Mouse (Mus musculus): ENCODE measurements around the gene Fgfr2. TPM values are rescaled to one million over a fixed set of nuclear protein-coding genes. Genes with fewer than 3 reads are reported as not detected.

The Fgfr2 gene
- polyA plus RNA-seq, 1 experiment, result 114 TPM

GRCm38 (mm10) chr7:132210616-132211015, 912.5 kb downstream of the Fgfr2 start:
- Histone ChIP-seq H3K4me3 (replicated peaks; ENCODE audit: extremely low read depth, low read depth, low read length) (no peak overlapping the region), H3K4me1 (ENCODE audit: control insufficient read depth, insufficient read depth, low read length) (no peaks in the 10 kb centered on the region)
- TF ChIP-seq CTCF (IDR thresholded peaks at IDR 0.05; ENCODE audit: insufficient read depth, low read length) (no peak), POLR2A (IDR thresholded peaks at IDR 0.05; ENCODE audit: borderline replicate concordance, extremely low read depth, low read depth, low read length) (no peak)
- WGBS, result 82% methylated on average over 5 of the region's 5 CpGs
- DNase-seq, result no peak

GRCm38 (mm10) chr7:132208946-132209651, 914.1 kb downstream of the Fgfr2 start:
- no peaks in the 10 kb centered on the region for H3K4me1 ChIP-seq (ENCODE audit: control insufficient read depth, insufficient read depth, low read length)
- DNase-seq, result no peak
- TF ChIP-seq CTCF (IDR thresholded peaks at IDR 0.05; ENCODE audit: insufficient read depth, low read length) (no peak), POLR2A (IDR thresholded peaks at IDR 0.05; ENCODE audit: borderline replicate concordance, extremely low read depth, low read depth, low read length) (no peak)
- WGBS, result 82% methylated on average over 9 of the region's 9 CpGs
- H3K4me3 ChIP-seq (replicated peaks; ENCODE audit: extremely low read depth, low read depth, low read length), result no peak overlapping the region

DNA sequence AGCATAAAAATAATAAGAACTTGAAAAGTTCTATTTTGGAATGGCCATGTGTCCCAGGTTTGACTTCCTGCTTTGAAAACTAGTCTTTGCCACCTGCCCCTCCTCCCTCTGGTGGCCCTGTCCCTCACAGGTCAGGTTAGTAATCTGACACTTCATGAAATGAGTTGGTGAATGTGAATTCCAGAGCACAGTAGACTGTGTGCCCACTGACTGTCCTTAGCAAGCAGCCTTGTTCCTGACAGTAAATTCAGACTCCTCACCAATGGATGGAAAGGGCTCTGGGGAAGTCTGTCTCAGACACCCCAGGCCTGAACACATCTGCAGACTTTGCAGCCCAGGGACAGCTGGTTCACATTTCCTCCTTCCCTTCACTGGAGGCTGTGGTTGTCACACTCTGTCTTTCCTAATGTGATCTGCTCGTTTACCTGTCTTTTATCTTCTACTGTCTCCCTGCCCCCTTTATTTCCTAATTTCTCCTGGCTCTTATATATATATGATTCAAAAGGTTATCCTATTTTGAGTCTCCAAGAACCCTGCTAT, 919.0 kb downstream of the Fgfr2 start:
- no peak for DNase-seq
- no peak for TF ChIP-seq POLR2A (IDR thresholded peaks at IDR 0.05; ENCODE audit: borderline replicate concordance, extremely low read depth, low read depth, low read length)
- TF ChIP-seq CTCF (IDR thresholded peaks at IDR 0.05; ENCODE audit: insufficient read depth, low read length), result no peak
- H3K4me3 ChIP-seq (replicated peaks; ENCODE audit: extremely low read depth, low read depth, low read length), result no peak overlapping the region
- no peaks in the 10 kb centered on the region for H3K4me1 ChIP-seq (ENCODE audit: control insufficient read depth, insufficient read depth, low read length)
- 7% methylated on average over 1 of the region's 1 CpGs for WGBS

DNA sequence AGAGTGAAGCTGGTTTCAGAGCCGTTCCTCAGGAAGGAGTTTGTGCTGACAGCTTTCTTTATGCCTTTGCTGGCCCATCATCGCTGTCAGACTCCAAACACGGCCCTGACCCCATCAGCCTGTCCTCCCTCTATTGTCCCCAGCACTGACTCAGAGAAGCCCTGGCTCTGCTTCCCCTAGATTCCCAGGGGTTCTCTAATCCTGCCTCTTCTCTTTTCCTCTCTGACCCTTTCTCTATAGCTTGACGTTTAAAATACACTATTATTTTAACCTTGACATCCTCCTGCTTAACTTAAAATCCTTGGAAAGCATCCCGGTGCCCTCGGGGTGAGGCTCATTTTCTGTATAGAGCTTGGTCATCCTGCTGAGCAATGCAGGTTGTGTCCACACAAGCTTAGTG, 923.5 kb downstream of the Fgfr2 start:
- Histone ChIP-seq H3K4me1 (ENCODE audit: control insufficient read depth, insufficient read depth, low read length) (no peaks in the 10 kb centered on the region), H3K4me3 (replicated peaks; ENCODE audit: extremely low read depth, low read depth, low read length) (no peak overlapping the region)
- WGBS, result 41% methylated on average over 6 of the region's 6 CpGs
- TF ChIP-seq POLR2A (IDR thresholded peaks at IDR 0.05; ENCODE audit: borderline replicate concordance, extremely low read depth, low read depth, low read length), result no peak
- no peak for TF ChIP-seq CTCF (IDR thresholded peaks at IDR 0.05; ENCODE audit: insufficient read depth, low read length)
- no peak for DNase-seq

- no peak for DNase-seq
- 77% methylated on average over 1 of the region's 1 CpGs for WGBS
- no peak for TF ChIP-seq POLR2A (IDR thresholded peaks at IDR 0.05; ENCODE audit: borderline replicate concordance, extremely low read depth, low read depth, low read length)
- TF ChIP-seq CTCF (IDR thresholded peaks at IDR 0.05; ENCODE audit: insufficient read depth, low read length), result no peak
Measured at GRCm38 (mm10) chr7:132198806-132199205, 924.3 kb downstream of the Fgfr2 start.

GRCm38 (mm10) chr7:132197817-132198475, 925.2 kb downstream of the Fgfr2 start:
- 23% methylated on average over 7 of the region's 7 CpGs for WGBS

More at GRCm38 (mm10) chr7:132198806-132199205, 924.3 kb downstream of the Fgfr2 start:
- Histone ChIP-seq H3K4me3 (replicated peaks; ENCODE audit: extremely low read depth, low read depth, low read length) (no peak overlapping the region), H3K4me1 (ENCODE audit: control insufficient read depth, insufficient read depth, low read length) (no peaks in the 10 kb centered on the region)

GRCm38 (mm10) chr7:132196581-132196980, 926.6 kb downstream of the Fgfr2 start:
- Histone ChIP-seq H3K4me3 (replicated peaks; ENCODE audit: extremely low read depth, low read depth, low read length) (no peak overlapping the region), H3K4me1 (ENCODE audit: control insufficient read depth, insufficient read depth, low read length) (no peaks in the 10 kb centered on the region)
- TF ChIP-seq POLR2A (IDR thresholded peaks at IDR 0.05; ENCODE audit: borderline replicate concordance, extremely low read depth, low read depth, low read length), result no peak
- no peak for TF ChIP-seq CTCF (IDR thresholded peaks at IDR 0.05; ENCODE audit: insufficient read depth, low read length)
- no peak for DNase-seq
- 92% methylated on average over 1 of the region's 1 CpGs for WGBS

More at GRCm38 (mm10) chr7:132197817-132198475, 925.2 kb downstream of the Fgfr2 start:
- DNase-seq, result no peak
- TF ChIP-seq CTCF (IDR thresholded peaks at IDR 0.05; ENCODE audit: insufficient read depth, low read length), result no peak
- no peak overlapping the region for H3K4me3 ChIP-seq (replicated peaks; ENCODE audit: extremely low read depth, low read depth, low read length)
- H3K4me1 ChIP-seq (ENCODE audit: control insufficient read depth, insufficient read depth, low read length), result no peaks in the 10 kb centered on the region

- DNase-seq, result no peak
- TF ChIP-seq POLR2A (IDR thresholded peaks at IDR 0.05; ENCODE audit: borderline replicate concordance, extremely low read depth, low read depth, low read length), result no peak
- TF ChIP-seq CTCF (IDR thresholded peaks at IDR 0.05; ENCODE audit: insufficient read depth, low read length), result no peak
- no peaks in the 10 kb centered on the region for H3K4me1 ChIP-seq (ENCODE audit: control insufficient read depth, insufficient read depth, low read length)
- no peak overlapping the region for H3K4me3 ChIP-seq (replicated peaks; ENCODE audit: extremely low read depth, low read depth, low read length)
- 82% methylated on average over 2 of the region's 2 CpGs for WGBS
Measured at GRCm38 (mm10) chr7:132193606-132194005, 929.5 kb downstream of the Fgfr2 start.

DNA sequence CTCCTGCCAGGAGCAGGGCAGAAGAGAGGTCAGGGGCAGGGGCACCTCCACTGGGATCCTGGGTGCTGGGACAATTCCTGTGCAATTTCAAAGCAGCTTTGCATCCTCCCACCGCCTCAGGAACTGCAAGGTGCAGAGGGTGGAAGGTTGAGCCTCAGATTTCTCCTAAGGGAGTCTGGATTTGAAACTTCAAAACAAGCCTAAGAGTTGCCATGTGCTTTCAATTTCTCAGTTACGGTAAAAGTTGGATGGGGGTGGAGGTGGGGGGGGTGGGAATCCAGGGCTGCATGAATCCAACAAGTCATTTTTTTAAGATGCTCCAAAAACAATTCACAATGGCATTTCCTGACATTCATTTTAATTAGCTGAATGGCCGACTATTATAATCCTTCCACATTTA, 935.7 kb downstream of the Fgfr2 start:
- WGBS, result 48% methylated on average over 3 of the region's 3 CpGs
- Histone ChIP-seq H3K4me3 (replicated peaks; ENCODE audit: extremely low read depth, low read depth, low read length) (no peak overlapping the region), H3K4me1 (ENCODE audit: control insufficient read depth, insufficient read depth, low read length) (no peaks in the 10 kb centered on the region)
- TF ChIP-seq POLR2A (IDR thresholded peaks at IDR 0.05; ENCODE audit: borderline replicate concordance, extremely low read depth, low read depth, low read length) (no peak), CTCF (IDR thresholded peaks at IDR 0.05; ENCODE audit: insufficient read depth, low read length) (no peak)
- no peak for DNase-seq
